Mouse (Mus musculus) left cerebral cortex, adult 2 months (tissue): ENCODE results near the gene Hist2h2ab. TPM values are rescaled to one million over a fixed set of nuclear protein-coding genes. Genes with fewer than 3 reads are reported as not detected.

ENCODE experiments used
- DNase-seq, 2 experiments: peaks; one replicate each; pipeline ENCODE4 v3.0.0; 2021 to 2022; ENCODE audit warnings: low spot score in 2 of 2, mixed read lengths in 1 of 2; ENCODE audit errors: extremely low spot score in 1 of 2
- H3K27ac ChIP-seq: fragments of 200-600 bp; 2 replicates; pipeline ENCODE4 v1.8.1; 2022
- H3K4me3 ChIP-seq: fragments of 200-600 bp; 2 replicates; pipeline ENCODE4 v1.8.1; 2022
- CTCF ChIP-seq: fragments of 200-600 bp; IDR thresholded peaks from 2 replicates; pipeline ENCODE4 v1.8.1; 2022; ENCODE audit warnings: antibody characterized with exemption, mild to moderate bottlenecking, moderate library complexity
- intact Hi-C: fragments of 180-260 bp; cut with DNase I; formaldehyde crosslinking; loops from one replicate; pipeline ENCODE4 v1.15.1; 2025
- total RNA-seq, 2 experiments: library from RNA; stranded (reverse); gene quantifications; 2 replicates each; pipeline ENCODE4 v1.2.3; 2021

Hist2h2ab gene
- total RNA-seq, 2 experiments from 2014 or later = 10.4 to 10.8 TPM

DNA sequence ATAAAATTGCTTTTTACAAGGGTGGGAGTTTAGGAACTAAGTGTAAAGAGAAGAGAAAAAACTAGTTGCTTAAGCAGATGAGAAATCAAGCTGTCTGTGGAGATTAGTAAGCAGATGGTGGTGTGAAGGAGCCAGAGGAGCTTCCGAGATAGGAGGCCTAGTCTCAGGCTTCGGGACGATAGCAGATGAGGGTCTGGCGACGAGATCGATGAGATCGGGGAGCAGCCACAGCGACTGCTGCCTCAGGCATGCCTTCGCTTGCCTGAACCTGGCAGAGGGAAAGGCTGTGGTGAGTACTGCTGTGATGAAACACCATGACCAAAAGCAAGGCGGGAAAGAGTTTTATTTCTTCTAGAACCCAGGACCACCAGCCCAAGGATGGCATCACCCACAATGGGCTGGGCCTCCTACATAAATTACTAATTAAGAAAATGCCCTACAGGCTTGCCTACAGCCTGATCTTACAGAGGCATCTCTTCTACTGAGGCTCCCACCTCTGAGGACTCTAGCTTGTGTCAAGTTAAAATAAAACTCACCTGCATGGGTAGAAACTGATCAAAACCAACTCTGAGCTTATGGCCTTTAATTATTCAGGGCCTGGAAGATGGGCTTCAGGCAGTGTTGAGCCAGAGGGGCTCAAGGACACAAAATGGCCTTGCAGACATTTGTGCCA is 35.2 kb downstream of the Hist2h2ab start:
- TF ChIP-seq CTCF = no peak
- intact Hi-C loops = no loop called here
- Histone ChIP-seq H3K4me3 (no peak overlapping the region), H3K27ac (no peak overlapping the region)
- DNase-seq = no peak

DNA sequence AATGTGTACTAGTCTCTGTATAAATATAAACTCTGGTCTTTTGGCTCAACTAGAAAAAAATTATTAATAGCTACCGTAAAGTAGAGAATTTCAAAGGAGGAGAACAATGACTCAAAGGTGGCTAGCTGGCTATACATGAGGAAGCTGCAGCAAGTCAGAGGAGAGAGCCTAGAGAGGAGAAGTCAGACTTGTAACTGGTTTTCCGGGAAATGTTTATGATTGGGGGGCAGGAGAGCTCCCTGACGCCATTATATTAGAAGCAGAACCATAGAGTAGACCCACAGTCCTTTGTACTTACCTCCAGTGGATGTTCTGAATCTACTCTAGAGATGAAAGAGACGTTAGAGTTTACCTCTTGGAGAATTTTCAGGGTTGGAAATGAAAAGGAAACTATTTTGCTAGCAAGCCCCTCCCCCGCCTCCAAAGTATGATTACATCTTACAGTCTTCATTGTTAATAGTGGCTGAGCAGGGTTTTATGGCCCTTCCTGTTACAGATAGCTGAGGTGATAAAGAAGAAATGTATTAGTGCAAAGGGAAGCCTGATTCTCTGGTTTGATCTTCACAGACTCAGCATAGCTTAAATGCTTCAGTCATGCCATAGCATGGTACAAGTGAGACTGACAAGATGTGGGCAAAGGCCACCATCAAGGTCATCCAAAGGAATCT is 36.4 kb downstream of the Hist2h2ab start:
- no peak for TF ChIP-seq CTCF
- no peak overlapping the region for H3K4me3 ChIP-seq
- intact Hi-C loops = no loop called here
- DNase-seq = no peak
- no peak overlapping the region for H3K27ac ChIP-seq

DNA sequence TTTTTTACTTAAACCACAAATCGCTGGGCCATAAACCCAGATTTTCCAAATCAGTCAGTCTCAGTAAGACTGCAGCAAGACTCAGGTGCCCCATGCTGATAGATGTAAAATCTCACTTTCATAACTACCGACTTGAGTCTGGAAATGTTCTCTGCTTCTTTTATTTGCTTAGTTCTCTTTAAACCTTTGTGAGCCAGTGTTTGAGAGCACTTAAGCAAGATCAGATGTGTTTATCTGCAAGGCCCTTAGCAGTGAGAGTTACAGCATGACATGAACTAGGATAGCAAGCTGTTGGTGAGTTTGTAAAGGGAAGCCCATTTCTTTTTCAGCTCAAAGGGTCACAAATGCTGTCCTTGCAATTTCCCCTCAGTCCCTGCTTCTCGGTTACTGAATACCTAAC is 37.5 kb downstream of the Hist2h2ab start:
- Histone ChIP-seq H3K27ac (no peak overlapping the region), H3K4me3 (no peak overlapping the region)
- TF ChIP-seq CTCF = no peak
- intact Hi-C loops = no loop called here
- DNase-seq = no peak

DNA sequence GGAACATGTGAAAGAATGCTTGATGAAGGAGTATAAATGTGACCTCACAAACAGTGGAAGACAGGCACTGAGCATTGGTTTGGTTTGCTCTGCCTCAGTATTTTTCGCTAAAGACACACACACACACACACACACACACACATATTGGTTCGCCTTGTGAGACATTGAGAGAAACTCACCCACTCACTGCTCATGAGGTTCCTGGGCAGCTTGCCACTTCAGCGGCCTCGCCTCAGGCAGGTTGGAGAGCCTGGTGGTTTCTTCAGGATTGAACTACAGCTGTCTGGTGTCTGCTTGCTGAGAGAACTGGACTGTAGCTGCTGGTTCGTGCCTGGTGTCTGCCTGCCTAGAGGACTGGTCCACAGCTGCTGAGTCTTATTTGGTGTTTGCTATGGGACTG is 40.6 kb downstream of the Hist2h2ab start:
- TF ChIP-seq CTCF = no peak
- H3K4me3 ChIP-seq = no peak overlapping the region
- intact Hi-C loops = loop anchor here (5.0 kb wide), 1 partner anchor 203 kb away; the partner anchor contains the start of gene Vps45
- no peak overlapping the region for H3K27ac ChIP-seq
- no peak for DNase-seq

DNA sequence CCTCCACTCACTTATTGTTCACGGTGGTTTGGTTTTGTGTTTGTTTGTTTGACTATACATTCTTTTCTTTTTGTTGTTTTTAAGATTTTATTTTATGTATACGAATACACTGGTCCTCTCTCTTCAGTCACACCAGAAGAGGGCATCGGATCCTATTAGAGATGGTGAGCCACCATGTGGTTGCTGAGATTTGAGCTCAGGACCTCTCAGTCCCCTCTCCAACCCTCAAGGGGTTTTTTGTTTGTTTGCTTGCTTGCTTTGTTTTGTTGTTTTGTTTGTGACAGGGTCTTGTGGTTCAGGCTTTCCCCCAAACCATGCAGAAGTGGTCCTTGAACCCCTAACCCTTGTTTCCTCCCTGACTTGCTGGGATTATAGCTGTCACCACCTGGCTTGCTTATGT is 42.0 kb downstream of the Hist2h2ab start:
- Histone ChIP-seq H3K27ac (peak overlapping the region; percentile 94), H3K4me3 (peak overlapping the region; percentile 83)
- DNase-seq = no peak
- TF ChIP-seq CTCF = peak; percentile 9; the same call in 1 of the 2 replicates
- intact Hi-C loops = loop anchor here (1.0 to 5.0 kb wide), 3 partner anchors 41 to 204 kb away; partner anchors contain the start of genes Hist2h2ac, Hist2h2be and Vps45

DNA sequence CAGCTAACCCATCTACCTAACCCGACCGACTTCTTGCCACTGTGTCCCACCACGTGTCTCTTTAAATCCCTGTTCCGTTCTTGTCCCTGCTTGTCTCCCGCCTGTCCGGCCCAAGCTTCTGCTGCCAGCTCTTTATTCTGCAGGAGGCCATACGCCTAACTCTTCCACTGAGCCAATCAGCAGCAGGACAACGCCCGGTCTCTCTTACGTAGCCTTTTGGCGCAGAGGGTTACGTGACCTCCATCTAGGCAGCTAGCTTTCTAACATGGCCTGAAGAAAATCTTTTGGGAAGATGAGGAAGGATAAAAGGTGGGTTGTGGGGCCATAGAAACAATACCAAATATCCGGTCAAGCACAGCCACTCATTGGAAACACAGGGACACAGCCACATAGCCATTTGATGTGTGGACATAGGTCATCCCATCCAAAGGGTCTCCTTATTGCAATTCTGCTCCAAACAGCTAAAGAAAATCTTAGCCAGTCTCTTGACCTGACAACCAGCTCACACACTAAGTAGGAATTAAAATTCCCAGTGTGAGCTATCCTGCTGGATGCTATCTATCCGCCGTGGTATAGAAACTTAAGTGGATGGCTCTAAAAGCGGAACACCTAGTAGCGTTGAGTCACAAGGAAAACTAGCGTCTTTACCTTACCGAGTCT is 42.7 kb downstream of the Hist2h2ab start:
- H3K4me3 ChIP-seq = peak overlapping the region; percentile 83
- intact Hi-C loops = loop anchor here (1.0 to 5.0 kb wide), 3 partner anchors 42 to 205 kb away; partner anchors contain the start of genes Hist2h2ac, Hist2h2be and Vps45
- DNase-seq = peak; percentile 72 to 76
- TF ChIP-seq CTCF = no peak
- H3K27ac ChIP-seq = peak overlapping the region; percentile 94

DNA sequence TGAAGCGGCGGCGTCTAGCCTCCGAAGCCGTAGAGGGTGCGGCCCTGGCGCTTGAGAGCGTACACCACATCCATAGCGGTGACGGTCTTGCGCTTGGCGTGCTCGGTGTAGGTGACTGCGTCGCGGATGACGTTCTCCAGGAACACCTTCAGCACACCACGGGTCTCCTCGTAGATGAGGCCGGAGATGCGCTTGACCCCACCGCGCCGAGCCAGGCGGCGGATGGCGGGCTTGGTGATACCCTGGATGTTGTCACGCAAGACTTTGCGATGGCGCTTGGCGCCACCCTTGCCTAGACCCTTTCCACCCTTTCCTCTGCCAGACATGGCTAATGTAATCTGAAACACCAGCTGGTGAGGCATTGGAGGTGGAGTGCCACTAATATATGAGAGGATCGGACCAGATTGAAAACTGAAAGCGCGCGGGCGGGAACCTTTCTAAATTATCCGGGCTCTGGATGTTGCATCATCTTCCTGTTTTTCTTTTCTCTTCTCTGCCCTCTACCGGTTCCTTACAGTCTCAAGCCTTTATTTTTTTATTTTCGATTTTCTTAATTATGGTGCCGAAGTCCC is 43.4 kb downstream of the Hist2h2ab start, which contains the start of gene Hist2h4:
Hist2h4 (minus strand) TSS at position 333 of the 572 bp plus-strand sequence.
- DNase-seq = peak; percentile 95 to 96
- peak; percentile 75 for TF ChIP-seq CTCF
- intact Hi-C loops = loop anchor here (1.0 to 5.0 kb wide), 4 partner anchors 23 to 206 kb away; partner anchors contain the start of genes Hist2h2aa2, Hist2h2ac, Hist2h2be and Vps45
- Histone ChIP-seq H3K4me3 (peak within 1 kb of the TSS; percentile 83), H3K27ac (peak within 1 kb of the TSS; percentile 94)

DNA sequence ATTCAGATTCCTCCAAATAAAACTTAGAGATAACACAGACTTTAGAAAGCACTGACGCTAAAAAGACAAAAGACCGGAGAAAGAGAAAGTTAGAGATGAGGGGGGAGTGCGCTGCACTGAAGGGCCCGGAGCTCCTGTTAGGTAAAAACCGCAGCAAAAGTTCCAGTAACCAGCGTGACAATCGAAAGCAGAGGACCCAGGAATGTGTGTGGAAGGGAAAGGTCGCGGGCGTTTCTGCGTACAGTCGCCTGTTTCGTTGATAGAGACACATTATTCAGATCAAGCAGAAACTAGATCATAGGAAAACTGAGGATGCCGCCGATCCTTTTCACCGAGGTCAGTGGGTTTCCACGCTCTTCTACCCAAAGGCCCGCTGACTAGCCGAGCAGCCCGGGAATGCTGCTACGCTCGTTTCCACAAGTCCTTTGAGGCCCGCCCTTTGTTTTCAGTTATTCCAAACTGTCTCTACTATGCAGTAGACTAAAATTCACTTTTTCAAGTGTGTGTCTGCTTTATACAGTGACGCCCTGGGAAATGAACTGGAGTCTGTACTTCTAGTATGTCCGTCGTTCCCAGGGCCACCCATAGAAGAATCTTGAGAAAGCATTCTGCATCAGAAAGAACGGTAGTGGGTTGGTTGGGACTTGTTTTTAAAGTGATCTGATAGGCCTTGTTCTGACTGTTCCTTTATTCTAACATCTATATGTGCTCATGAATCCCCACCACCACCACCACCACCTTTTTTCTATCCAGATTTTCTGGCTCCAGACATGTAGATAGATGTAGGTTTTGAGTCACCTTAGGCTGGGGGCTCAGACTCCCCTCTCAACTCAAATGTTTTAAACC is 44.1 kb downstream of the Hist2h2ab start:
- DNase-seq = peak; percentile 38
- intact Hi-C loops = loop anchor here (1.0 to 5.0 kb wide), 3 partner anchors 23 to 206 kb away; partner anchors contain the start of genes Hist2h2aa2, Hist2h2ac, Hist2h2be and Vps45
- peak overlapping the region; percentile 94 for H3K27ac ChIP-seq
- H3K4me3 ChIP-seq = peak overlapping the region; percentile 83
- no peak for TF ChIP-seq CTCF

DNA sequence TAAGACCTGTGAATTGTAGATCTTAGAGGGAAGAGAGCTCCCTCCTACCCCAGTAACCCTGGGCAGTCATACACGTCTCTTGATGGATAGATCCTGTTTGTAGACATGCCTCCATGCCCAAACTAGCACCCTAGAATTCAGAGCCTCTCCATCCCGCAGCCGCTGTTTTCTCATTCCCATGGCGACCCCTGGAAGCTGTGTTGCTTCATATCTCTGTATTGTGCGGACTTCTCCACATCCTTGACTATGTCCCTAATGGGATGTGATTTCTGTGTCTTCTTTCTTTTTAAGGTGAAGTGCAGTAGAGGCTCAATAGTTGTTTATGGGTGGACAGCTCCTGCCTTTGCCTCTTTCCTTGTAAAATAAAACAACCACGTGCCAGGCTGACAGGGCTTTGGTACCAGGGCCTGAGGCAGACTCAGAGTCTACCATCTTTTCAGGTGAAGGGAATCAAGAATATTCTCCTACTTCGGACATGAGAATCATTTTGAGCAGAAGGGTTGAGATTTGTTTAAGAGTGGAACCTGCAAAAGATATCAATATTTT is 44.8 kb downstream of the Hist2h2ab start:
- TF ChIP-seq CTCF = no peak
- peak overlapping the region; percentile 94 for H3K27ac ChIP-seq
- DNase-seq = no peak
- intact Hi-C loops = loop anchor here (5.0 kb wide), 1 partner anchor 207 kb away; the partner anchor contains the start of gene Vps45
- H3K4me3 ChIP-seq = no peak overlapping the region; the same call in 1 of the 2 replicates

DNA sequence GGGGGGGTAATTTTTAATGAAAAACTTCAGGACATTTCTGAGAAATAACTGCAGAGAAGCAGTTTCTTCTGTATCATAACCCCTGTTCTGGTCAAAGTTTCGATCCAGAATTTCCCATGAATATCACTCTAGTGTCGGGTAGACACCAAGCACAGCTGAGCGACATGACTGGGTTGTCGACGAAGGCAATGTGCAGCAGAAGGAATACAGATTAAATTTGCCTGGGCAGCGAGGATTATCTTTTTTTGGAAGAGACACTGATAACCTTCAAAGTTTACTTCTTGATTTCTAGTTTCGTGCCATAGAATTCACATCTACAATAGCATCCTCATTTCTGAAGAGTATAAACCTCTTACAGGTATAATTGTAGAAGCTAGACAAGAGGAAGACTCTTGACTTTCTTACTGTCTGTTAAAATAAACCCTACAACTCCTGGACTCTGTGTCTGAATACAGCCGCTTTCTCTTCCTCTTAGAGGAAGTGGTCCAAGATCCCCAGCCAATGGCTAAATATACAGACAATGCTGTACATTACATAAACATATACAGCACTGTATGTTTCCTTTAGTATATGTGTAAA is 46.6 kb downstream of the Hist2h2ab start:
- intact Hi-C loops = no loop called here
- no peak for TF ChIP-seq CTCF
- H3K27ac ChIP-seq = no peak overlapping the region
- no peak overlapping the region for H3K4me3 ChIP-seq
- DNase-seq = no peak
